Mouse (Mus musculus): ENCODE data around the gene 4933417A18Rik.
A peak's percentile ranks its signal among the peaks of the same experiment; 100 is the strongest.
"Not testable (repeated sequence)": the region's sequence is repeated elsewhere in the genome, so short reads cannot be mapped to it uniquely, and the experiment has no call there.

Gene 4933417A18Rik

GRCm38 (mm10) chr13:34924210-34924609 lies at the start of gene 4933417A18Rik, which contains the start of gene Fam217a:
4933417A18Rik (plus strand) TSS chr13:34924409.
Fam217a (minus strand) TSS chr13:34924310.
- DNase-seq (ENCODE audit: low spot score) = no peak

- peak; percentile 10 for DNase-seq (ENCODE audit: low spot score)
Measured at GRCm38 (mm10) chr13:34874736-34875135, 49.5 kb upstream of the 4933417A18Rik start.

GRCm38 (mm10) chr13:34875166-34875710 lies 49.0 kb upstream of the 4933417A18Rik start, which contains the start of gene Prpf4b:
Prpf4b (plus strand) TSS chr13:34875302.
- DNase-seq (ENCODE audit: low spot score) = peak; percentile 80

- no peak for DNase-seq (ENCODE audit: low spot score)
Measured at GRCm38 (mm10) chr13:34875741-34876445, 48.3 kb upstream of the 4933417A18Rik start.

GRCm38 (mm10) chr13:34876481-34876880 lies 47.7 kb upstream of the 4933417A18Rik start:
- no peak for DNase-seq (ENCODE audit: low spot score)

GRCm38 (mm10) chr13:34892871-34893270 lies 31.3 kb upstream of the 4933417A18Rik start:
- DNase-seq (ENCODE audit: low spot score) = no peak

- no peak for DNase-seq (ENCODE audit: low spot score)
Measured at GRCm38 (mm10) chr13:34914614-34915013, 9.6 kb upstream of the 4933417A18Rik start.

GRCm38 (mm10) chr13:34916520-34917167 lies 7.6 kb upstream of the 4933417A18Rik start:
- no peak for DNase-seq (ENCODE audit: low spot score)

- DNase-seq (ENCODE audit: low spot score) = no peak
Measured at GRCm38 (mm10) chr13:34934931-34935644, 10.9 kb downstream of the 4933417A18Rik start.

- DNase-seq (ENCODE audit: low spot score) = no peak
Measured at GRCm38 (mm10) chr13:34942370-34942769, 18.2 kb downstream of the 4933417A18Rik start.

GRCm38 (mm10) chr13:34951437-34951836 lies 27.2 kb downstream of the 4933417A18Rik start:
- DNase-seq (ENCODE audit: low spot score) = not testable (repeated sequence)

- no peak for DNase-seq (ENCODE audit: low spot score)
Measured at GRCm38 (mm10) chr13:34956901-34957300, 32.7 kb downstream of the 4933417A18Rik start.

- DNase-seq (ENCODE audit: low spot score) = not testable (repeated sequence)
Measured at GRCm38 (mm10) chr13:34958158-34958557, 33.9 kb downstream of the 4933417A18Rik start.

GRCm38 (mm10) chr13:34960996-34961770 lies 37.0 kb downstream of the 4933417A18Rik start:
- no peak for DNase-seq (ENCODE audit: low spot score)

- no peak for DNase-seq (ENCODE audit: low spot score)
Measured at GRCm38 (mm10) chr13:34963511-34964397, 39.5 kb downstream of the 4933417A18Rik start, which contains the start of gene Eci3. Eci3 (minus strand) TSS chr13:34963810.

- DNase-seq (ENCODE audit: low spot score) = no peak
Measured at GRCm38 (mm10) chr13:34964419-34964818, 40.2 kb downstream of the 4933417A18Rik start.

- DNase-seq (ENCODE audit: low spot score) = no peak
Measured at GRCm38 (mm10) chr13:34964866-34965265, 40.7 kb downstream of the 4933417A18Rik start.

GRCm38 (mm10) chr13:34965647-34966046 lies 41.4 kb downstream of the 4933417A18Rik start:
- not testable (repeated sequence) for DNase-seq (ENCODE audit: low spot score)

- DNase-seq (ENCODE audit: low spot score) = not testable (repeated sequence)
Measured at GRCm38 (mm10) chr13:34972456-34972855, 48.2 kb downstream of the 4933417A18Rik start.

- no peak for DNase-seq (ENCODE audit: low spot score)
Measured at GRCm38 (mm10) chr13:34973149-34973548, 48.9 kb downstream of the 4933417A18Rik start.
